Mouse (Mus musculus) embryonic facial prominence, embryonic 15.5 days (tissue): ENCODE results near the gene Bcas3. TPM values are rescaled to one million over a fixed set of nuclear protein-coding genes. Genes with fewer than 3 reads are reported as not detected.

Experiments used
- ATAC-seq: fragments of 200-750 bp; cut with Nextera tagmentation; 2 replicates; pipeline ENCODE4 v1.8.0; 2017; ENCODE audit warnings: low read depth, moderate TSS enrichment; ENCODE audit not compliant: insufficient number of reproducible peaks, low FRiP score, low TSS enrichment
- H3K27ac ChIP-seq: fragments of 300-500 bp; sonication (generic); replicated peaks from 2 replicates; pipeline ENCODE4 v1.5.1; 2015; ENCODE audit warnings: mild to moderate bottlenecking, inconsistent platforms
- H3K27me3 ChIP-seq: fragments of 300-500 bp; sonication (generic); 2 replicates; pipeline ENCODE4 v1.6.1; 2015; ENCODE audit warnings: inconsistent platforms
- H3K36me3 ChIP-seq: fragments of 300-500 bp; sonication (generic); 2 replicates; pipeline ENCODE4 v1.6.1; 2015; ENCODE audit warnings: mild to moderate bottlenecking, inconsistent platforms
- H3K4me1 ChIP-seq: fragments of 300-500 bp; sonication (generic); 2 replicates; pipeline ENCODE4 v1.6.1; 2015; ENCODE audit warnings: inconsistent platforms
- H3K4me2 ChIP-seq: fragments of 300-500 bp; sonication (generic); replicated peaks from 2 replicates; pipeline ENCODE4 v1.6.1; 2015; ENCODE audit warnings: mild to moderate bottlenecking, inconsistent platforms
- H3K4me3 ChIP-seq: fragments of 300-500 bp; sonication (generic); replicated peaks from 2 replicates; pipeline ENCODE4 v1.5.1; 2015; ENCODE audit warnings: mild to moderate bottlenecking, inconsistent platforms
- H3K9ac ChIP-seq: fragments of 300-500 bp; sonication (generic); 2 replicates; pipeline ENCODE4 v1.6.1; 2015; ENCODE audit warnings: inconsistent platforms
- H3K9me3 ChIP-seq: fragments of 300-500 bp; sonication (generic); replicated peaks from 2 replicates; pipeline ENCODE4 v1.6.1; 2016; ENCODE audit warnings: inconsistent platforms
- WGBS: fragments of 180-500 bp; shearing (Covaris S2); methylation state at CpG from one replicate; pipeline ENCODE4 v1.1.7; 2015; 5-methylcytosine and 5-hydroxymethylcytosine counted together
- polyA plus RNA-seq: library from polyadenylated mRNA; unstranded; fragments of >200 nt; fragmentation: Nextera tagmentation; extraction: Ambion mirVana; gene quantifications from 2 replicates; pipeline ENCODE4 v1.2.1, GENCODE M21; 2015

Bcas3 gene
- polyA plus RNA-seq, 1 experiment from 2014 or later, result 32.7 TPM

GRCm38 (mm10) chr11:85577816-85578645, 225.1 kb downstream of the Bcas3 start:
- Histone ChIP-seq H3K9me3 (no peaks in the 10 kb centered on the region), H3K4me1 (0 out of 2 replicates have a peak, but pooled peaks cover 3% of the 10 kb centered on the region), H3K36me3 (no peaks in the 10 kb centered on the region), H3K4me2 (no peak overlapping the region), H3K4me3 (no peak overlapping the region), H3K27ac (no peak overlapping the region), H3K27me3 (no peaks in the 10 kb centered on the region), H3K9ac (no peak overlapping the region)
- ATAC-seq, result peak; percentile 34; the same call in 1 of the 2 replicates
- WGBS, result 43% methylated on average over 15 of the region's 15 CpGs

DNA sequence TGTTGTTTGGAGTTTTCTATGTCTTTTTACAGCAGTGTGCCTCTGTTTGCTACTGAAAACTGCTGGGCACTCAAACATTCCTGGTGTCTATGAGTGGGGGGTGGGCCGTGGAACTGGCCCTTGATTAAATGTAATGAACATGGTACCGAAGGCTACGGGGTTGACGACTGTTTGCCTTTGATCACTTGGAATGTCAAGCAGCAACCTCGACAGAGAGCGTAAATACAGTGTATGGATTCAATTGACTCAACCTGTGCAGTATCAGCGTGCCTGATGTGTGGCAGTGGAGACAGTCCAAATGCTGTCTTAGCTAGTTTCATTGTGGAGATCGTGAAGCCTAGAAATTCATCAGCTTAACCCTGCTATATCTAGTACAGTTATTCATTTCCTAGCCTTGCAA, 231.1 kb downstream of the Bcas3 start:
- H3K4me3 ChIP-seq, result no peak overlapping the region
- H3K9me3 ChIP-seq, result no peaks in the 10 kb centered on the region
- no peak overlapping the region for H3K4me2 ChIP-seq
- no peaks in the 10 kb centered on the region for H3K4me1 ChIP-seq
- no peak overlapping the region for H3K9ac ChIP-seq
- no peaks in the 10 kb centered on the region for H3K27me3 ChIP-seq
- H3K27ac ChIP-seq, result no peak overlapping the region
- 25% methylated on average over 8 of the region's 8 CpGs for WGBS
- no peak for ATAC-seq
- no peaks in the 10 kb centered on the region for H3K36me3 ChIP-seq

GRCm38 (mm10) chr11:85593636-85594035, 240.7 kb downstream of the Bcas3 start:
- Histone ChIP-seq H3K4me3 (no peak overlapping the region), H3K9me3 (no peaks in the 10 kb centered on the region), H3K4me2 (no peak overlapping the region), H3K36me3 (no peaks in the 10 kb centered on the region), H3K9ac (no peak overlapping the region), H3K27ac (no peak overlapping the region), H3K4me1 (no peaks in the 10 kb centered on the region), H3K27me3 (no peaks in the 10 kb centered on the region)
- no peak for ATAC-seq
- 61% methylated on average over 3 of the region's 3 CpGs for WGBS

GRCm38 (mm10) chr11:85599251-85599650, 246.3 kb downstream of the Bcas3 start:
- H3K27me3 ChIP-seq, result no peaks in the 10 kb centered on the region
- ATAC-seq, result no peak

GRCm38 (mm10) chr11:85603546-85604322, 250.8 kb downstream of the Bcas3 start:
- H3K9me3 ChIP-seq, result no peaks in the 10 kb centered on the region
- H3K4me1 ChIP-seq, result no peaks in the 10 kb centered on the region
- WGBS, result 92% methylated on average over 3 of the region's 3 CpGs
- ATAC-seq, result no peak
- no peaks in the 10 kb centered on the region for H3K27me3 ChIP-seq
- H3K9ac ChIP-seq, result no peak overlapping the region
- H3K4me3 ChIP-seq, result no peak overlapping the region
- H3K4me2 ChIP-seq, result no peak overlapping the region
- H3K36me3 ChIP-seq, result no peaks in the 10 kb centered on the region
- no peak overlapping the region for H3K27ac ChIP-seq

More at GRCm38 (mm10) chr11:85599251-85599650, 246.3 kb downstream of the Bcas3 start:
- no peak overlapping the region for H3K27ac ChIP-seq
- H3K9ac ChIP-seq, result no peak overlapping the region
- H3K4me2 ChIP-seq, result no peak overlapping the region
- no peaks in the 10 kb centered on the region for H3K36me3 ChIP-seq
- no peak overlapping the region for H3K4me3 ChIP-seq
- H3K9me3 ChIP-seq, result no peaks in the 10 kb centered on the region
- H3K4me1 ChIP-seq, result no peaks in the 10 kb centered on the region

- H3K4me3 ChIP-seq, result no peak overlapping the region
- no peaks in the 10 kb centered on the region for H3K36me3 ChIP-seq
These were observed 256.5 kb downstream of the Bcas3 start for GRCm38 (mm10) chr11:85609303-85609940.

GRCm38 (mm10) chr11:85613035-85613434, 260.1 kb downstream of the Bcas3 start:
- no peak overlapping the region for H3K4me3 ChIP-seq
- no peak for ATAC-seq
- no peaks in the 10 kb centered on the region for H3K36me3 ChIP-seq
- H3K9ac ChIP-seq, result no peak overlapping the region
- H3K27ac ChIP-seq, result no peak overlapping the region
- 31% methylated on average over 5 of the region's 5 CpGs for WGBS
- H3K4me1 ChIP-seq, result peaks cover 21% of the 10 kb centered on the region; the same call in 1 of the 2 replicates
- H3K4me2 ChIP-seq, result no peak overlapping the region
- H3K9me3 ChIP-seq, result no peaks in the 10 kb centered on the region
- no peaks in the 10 kb centered on the region for H3K27me3 ChIP-seq

More at GRCm38 (mm10) chr11:85609303-85609940, 256.5 kb downstream of the Bcas3 start:
- no peak overlapping the region for H3K27ac ChIP-seq
- 0 out of 2 replicates have a peak, but pooled peaks cover 9% of the 10 kb centered on the region for H3K4me1 ChIP-seq
- ATAC-seq, result no peak
- no peak overlapping the region for H3K4me2 ChIP-seq
- no peaks in the 10 kb centered on the region for H3K9me3 ChIP-seq
- no peaks in the 10 kb centered on the region for H3K27me3 ChIP-seq
- WGBS, result 29% methylated on average over 5 of the region's 5 CpGs
- no peak overlapping the region for H3K9ac ChIP-seq

DNA sequence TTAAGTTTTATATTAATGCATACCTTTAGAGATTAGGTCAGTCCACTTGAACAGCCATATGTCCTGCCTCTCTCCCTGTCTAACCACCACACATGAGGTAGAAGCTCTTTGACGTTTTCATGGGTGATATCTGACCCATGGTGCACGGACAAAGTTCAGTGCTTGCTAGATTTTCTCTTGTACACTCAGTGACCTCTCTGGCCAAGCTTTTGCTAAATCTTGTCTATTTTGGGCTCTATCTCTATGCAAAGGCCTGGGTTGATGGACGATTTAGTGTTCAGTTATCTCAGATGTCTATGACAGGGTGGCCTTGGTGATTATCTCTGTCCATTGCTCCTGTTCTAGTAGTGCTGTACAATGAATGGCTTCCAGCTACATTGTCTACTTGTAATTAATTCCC, 260.6 kb downstream of the Bcas3 start:
- WGBS, result 62% methylated on average over 3 of the region's 3 CpGs
- Histone ChIP-seq H3K27ac (no peak overlapping the region), H3K27me3 (no peaks in the 10 kb centered on the region), H3K9ac (no peak overlapping the region), H3K9me3 (no peaks in the 10 kb centered on the region), H3K4me3 (no peak overlapping the region), H3K36me3 (no peaks in the 10 kb centered on the region), H3K4me1 (peaks cover 21% of the 10 kb centered on the region; the same call in 1 of the 2 replicates), H3K4me2 (no peak overlapping the region)
- ATAC-seq, result no peak

DNA sequence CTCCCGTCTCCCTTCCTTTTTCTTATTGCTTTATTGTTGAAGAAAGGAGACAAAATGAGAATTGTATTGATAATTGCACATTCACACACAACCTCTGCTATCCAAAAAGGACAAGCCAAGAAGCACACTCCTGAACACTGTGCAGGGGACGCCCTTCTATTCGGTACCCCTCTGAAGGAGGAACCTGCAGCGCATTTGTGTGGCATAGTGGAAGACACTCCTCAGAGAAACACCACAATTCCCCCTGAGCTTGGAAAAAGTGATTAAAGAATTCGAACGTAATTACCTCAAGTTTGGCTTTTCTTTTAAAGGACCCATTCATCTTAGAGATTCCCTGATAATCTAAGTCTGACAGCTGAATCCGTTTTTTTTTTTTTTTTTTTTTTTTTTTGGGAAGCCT, 261.5 kb downstream of the Bcas3 start:
- Histone ChIP-seq H3K4me3 (no peak overlapping the region), H3K9ac (no peak overlapping the region), H3K4me1 (peaks cover 21% of the 10 kb centered on the region; the same call in 1 of the 2 replicates), H3K27me3 (no peaks in the 10 kb centered on the region), H3K9me3 (no peaks in the 10 kb centered on the region), H3K36me3 (no peaks in the 10 kb centered on the region), H3K4me2 (no peak overlapping the region), H3K27ac (no peak overlapping the region)
- no peak for ATAC-seq
- 60% methylated on average over 7 of the region's 7 CpGs for WGBS

GRCm38 (mm10) chr11:85615421-85615820, 262.5 kb downstream of the Bcas3 start:
- Histone ChIP-seq H3K36me3 (no peaks in the 10 kb centered on the region), H3K4me3 (no peak overlapping the region), H3K4me1 (peaks cover 13% of the 10 kb centered on the region; the same call in 1 of the 2 replicates), H3K4me2 (no peak overlapping the region), H3K27ac (no peak overlapping the region), H3K27me3 (no peaks in the 10 kb centered on the region), H3K9me3 (no peaks in the 10 kb centered on the region), H3K9ac (no peak overlapping the region)
- 36% methylated on average over 7 of the region's 7 CpGs for WGBS
- no peak for ATAC-seq

DNA sequence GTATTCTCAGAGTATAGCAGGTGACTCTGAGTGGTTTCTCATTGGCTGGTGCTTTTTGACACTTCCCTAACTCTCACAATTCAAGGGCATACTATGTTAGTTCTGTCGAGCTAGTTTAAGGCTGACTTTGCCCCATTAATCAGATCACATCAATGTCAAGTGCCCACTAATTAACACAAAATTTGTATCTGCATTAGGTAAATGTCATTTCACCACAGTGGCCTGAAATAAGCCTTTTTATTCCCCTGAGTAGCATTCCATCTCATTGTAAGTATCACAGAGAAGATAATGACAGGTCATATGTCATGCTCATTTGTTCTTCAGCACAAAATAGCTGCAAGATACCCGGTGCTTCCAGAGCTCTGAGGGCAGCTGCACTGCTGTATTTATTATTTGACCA, 268.5 kb downstream of the Bcas3 start:
- ATAC-seq, result no peak
- H3K4me1 ChIP-seq, result peaks cover 12% of the 10 kb centered on the region; the same call in 1 of the 2 replicates
- no peaks in the 10 kb centered on the region for H3K27me3 ChIP-seq
- WGBS, result 34% methylated on average over 2 of the region's 2 CpGs
- H3K9me3 ChIP-seq, result no peaks in the 10 kb centered on the region
- no peak overlapping the region for H3K9ac ChIP-seq
- H3K36me3 ChIP-seq, result no peaks in the 10 kb centered on the region
- H3K27ac ChIP-seq, result no peak overlapping the region
- H3K4me2 ChIP-seq, result no peak overlapping the region
- H3K4me3 ChIP-seq, result no peak overlapping the region
